Mouse (Mus musculus) frontal cortex, adult 2 months (tissue): Measurements from ENCODE around the gene Pde4b. TPM values are rescaled to one million over a fixed set of nuclear protein-coding genes. Genes with fewer than 3 reads are reported as not detected.

Source experiments
- DNase-seq, 2 experiments: peaks; one replicate each; pipeline ENCODE4 v3.0.0; 2022; ENCODE audit warnings: low spot score in 1 of 2; ENCODE audit errors: extremely low spot score in 1 of 2
- polyA plus RNA-seq: library from polyadenylated mRNA; depleted of rRNA; stranded (reverse); fragments of >200 nt; gene quantifications from 2 replicates; pipeline ENCODE4 v1.2.3, GENCODE M21; 2012

Gene Pde4b
- polyA plus RNA-seq, 1 experiment: 82.2 TPM

DNA sequence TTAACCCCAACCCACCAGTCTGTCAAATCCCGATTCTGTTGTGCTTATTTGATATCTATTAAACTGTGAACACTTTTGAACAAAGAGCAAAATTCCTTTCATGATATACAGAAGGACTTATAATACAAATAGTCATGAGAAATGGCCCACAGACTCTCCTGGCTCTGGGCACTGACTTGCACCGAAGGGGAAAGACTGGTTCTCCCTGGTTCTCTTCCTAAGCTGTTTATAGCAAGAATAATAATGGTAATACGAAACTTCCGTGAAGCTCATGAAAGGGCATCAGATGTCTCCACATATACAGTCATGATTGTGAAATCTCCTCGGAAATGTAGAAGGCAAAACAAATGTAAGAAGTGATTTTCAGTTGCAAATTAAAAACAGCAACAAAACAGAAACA is 287.3 kb downstream of the Pde4b start:
- DNase-seq: no peak

GRCm38 (mm10) chr4:102382763-102383505 is 295.6 kb downstream of the Pde4b start:
- no peak for DNase-seq

DNA sequence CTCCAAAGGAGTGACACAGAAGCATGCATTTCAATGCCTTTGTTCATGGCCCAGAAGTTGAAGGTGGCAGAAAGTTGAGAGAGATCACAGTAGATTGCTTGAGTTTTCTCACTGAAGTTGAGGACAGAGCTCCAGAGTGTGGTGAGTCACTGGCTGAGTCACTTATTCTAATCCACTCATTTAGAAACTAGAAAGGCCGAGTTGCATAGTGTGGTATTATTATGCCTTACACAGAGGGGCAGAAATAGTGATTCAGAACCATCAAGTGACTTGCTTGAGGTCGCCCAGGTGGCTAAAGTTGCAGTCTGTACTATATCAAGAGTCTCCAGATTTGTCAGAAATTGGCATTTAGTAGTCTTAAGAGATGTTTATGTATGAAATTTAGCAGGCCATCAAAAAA is 306.3 kb downstream of the Pde4b start:
- DNase-seq: peak in 1 of 2 experiments; percentile 67

DNA sequence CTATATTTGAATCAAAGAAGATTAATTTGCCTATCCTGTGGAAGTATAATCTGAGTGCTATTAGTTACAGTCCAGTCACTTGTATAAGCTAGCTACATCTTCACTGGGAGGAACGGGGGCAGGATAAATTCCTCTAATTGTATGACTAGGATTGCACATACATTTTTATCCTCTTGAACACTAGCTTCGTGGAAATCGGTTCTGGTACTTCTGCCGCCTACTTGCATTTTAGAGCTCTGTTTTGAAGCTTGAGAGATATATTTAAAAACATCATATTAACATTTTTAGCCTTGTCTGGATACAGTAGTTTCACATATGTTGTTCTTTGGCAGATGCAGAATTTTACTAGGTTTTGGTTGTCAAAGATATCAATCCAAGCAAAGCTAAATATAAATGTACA is 310.0 kb downstream of the Pde4b start:
- DNase-seq: peak; percentile 48 to 63

- DNase-seq: no peak
Observed at GRCm38 (mm10) chr4:102398512-102398911, 311.2 kb downstream of the Pde4b start.

DNA sequence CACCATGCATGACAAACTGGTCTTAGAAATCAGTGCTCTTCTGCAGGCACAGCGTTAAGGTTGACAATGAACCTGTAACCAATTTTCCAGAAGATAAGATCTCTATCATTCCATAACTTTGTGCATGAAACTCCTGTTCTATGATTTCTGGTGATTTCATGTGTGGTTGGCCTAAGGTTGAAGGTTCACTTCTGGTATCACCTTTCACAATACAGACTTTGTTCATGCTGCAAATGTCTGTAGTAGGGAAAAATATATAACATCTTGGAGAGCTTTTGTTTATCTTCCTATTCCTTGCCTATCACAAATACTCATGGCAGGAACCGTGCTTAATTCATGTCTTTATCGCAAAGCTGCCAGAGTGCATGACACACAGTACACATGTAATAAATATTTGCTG is 319.5 kb downstream of the Pde4b start:
- DNase-seq: no peak

GRCm38 (mm10) chr4:102408132-102408531 is 320.8 kb downstream of the Pde4b start:
- DNase-seq: no peak

- DNase-seq: no peak
Observed at GRCm38 (mm10) chr4:102408938-102409337, 321.6 kb downstream of the Pde4b start.

GRCm38 (mm10) chr4:102413101-102413500 is 325.8 kb downstream of the Pde4b start:
- DNase-seq: no peak

- no peak for DNase-seq
Observed at GRCm38 (mm10) chr4:102413794-102414193, 326.5 kb downstream of the Pde4b start.

DNA sequence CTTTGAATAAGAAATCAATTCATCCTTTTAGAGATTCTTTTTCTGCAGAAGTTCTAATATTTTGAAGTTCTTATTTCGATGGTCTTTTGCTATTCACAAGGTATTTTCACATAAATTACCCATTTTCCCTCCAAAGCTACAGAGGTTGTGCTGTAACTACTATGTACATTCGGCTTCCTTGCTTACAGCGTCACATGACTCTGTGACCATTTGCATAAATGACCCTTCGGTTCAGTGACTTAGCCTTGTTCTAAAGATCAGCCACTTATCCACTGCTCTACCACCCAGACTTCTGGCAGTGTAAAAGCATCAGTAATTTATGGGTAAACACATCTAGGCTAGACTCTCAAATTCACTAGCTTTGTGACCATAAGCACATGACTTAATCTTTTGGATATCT is 327.3 kb downstream of the Pde4b start:
- DNase-seq: no peak

- DNase-seq: no peak
Observed at GRCm38 (mm10) chr4:102420794-102421397, 333.6 kb downstream of the Pde4b start.

DNA sequence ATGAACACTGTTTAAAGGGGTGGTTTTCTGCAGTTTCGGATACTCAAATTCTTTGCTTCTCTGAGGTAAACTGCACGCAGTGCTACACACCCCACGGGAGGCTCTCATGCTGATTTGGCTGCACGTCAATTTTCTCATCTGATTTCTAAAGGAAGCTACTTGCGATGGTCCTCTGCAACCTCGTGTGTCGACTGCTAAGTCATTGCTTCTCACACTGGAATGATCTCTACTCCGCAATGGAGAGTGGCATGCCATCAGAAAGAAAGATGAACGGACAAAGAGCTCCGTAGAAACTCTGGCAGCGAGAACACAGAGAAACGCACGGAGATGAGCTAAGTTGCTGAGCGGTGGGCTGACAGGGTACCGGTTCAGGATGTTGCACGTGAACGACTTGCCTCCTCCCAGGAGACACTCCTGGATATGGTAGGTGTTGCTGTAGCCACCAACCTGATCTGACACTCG is 334.1 kb downstream of the Pde4b start:
- DNase-seq: peak in 1 of 2 experiments; percentile 40

DNA sequence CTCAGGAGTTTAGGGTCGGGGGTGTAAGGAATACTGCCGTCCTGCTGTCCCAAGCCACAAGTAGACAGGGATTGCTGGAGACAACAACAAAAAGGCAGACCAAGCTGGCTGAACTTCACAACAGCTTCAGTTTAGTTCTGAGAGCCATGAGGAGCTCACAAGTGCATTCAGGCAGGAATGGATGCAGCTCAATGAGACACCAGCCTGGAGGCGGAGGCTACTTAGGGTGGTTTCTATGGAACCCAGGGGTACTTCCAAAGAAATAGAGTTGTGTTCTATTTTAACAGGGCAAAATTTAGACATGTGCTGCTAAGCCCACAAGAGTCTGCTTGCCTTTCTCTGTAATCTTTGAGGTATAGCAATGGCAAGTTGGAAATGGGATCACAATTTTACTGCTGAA is 336.8 kb downstream of the Pde4b start:
- DNase-seq: no peak

DNA sequence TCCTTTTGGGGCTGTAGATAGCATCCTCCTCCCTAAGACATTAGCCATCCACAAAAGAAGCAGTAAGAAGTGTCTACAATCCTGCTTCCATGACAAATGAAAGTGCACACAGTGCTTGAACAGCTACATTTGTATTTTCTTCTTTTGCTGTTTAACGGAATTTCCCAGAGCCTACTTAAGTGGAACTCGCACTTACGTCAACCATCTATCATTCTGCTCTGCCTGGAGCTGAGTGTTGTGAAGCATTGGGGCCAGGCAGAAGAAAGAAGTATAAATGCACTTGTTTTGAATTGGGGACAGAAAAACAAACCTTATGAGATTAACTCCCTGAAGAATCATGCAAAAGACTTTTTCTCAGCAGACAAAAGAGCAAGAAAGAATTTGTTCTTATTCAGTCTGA is 338.1 kb downstream of the Pde4b start:
- DNase-seq: no peak

DNA sequence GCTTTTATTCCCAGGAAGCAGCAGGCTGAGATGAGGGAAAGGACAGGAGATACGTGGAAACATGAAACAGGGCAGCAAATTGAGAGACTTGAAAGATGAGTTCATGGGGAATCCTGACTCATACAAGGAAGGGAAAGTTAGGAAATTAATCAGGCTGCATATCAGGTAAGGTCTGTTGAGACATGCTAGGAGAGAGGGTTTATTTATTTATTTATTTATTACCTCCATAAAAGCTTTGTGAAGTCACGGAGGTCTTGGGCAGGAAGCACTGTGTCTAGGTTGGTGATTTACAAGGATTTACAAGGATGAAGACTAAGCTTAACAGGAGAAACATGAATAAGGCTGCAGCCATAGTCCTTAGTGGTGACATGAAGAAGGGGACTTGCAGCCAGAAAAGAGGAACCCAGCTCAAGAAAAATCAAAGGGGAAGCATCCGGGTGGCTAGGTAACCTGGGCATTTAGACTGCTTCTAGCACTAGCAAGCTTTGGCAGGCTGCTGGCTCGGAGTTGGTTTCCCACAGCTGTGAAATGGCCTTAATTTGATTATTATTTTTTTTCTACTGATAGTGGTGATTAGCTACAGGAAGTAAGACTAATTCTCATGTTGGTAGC is 342.5 kb downstream of the Pde4b start:
- no peak for DNase-seq

GRCm38 (mm10) chr4:102432040-102432782 is 344.9 kb downstream of the Pde4b start:
- no peak for DNase-seq

- peak in 1 of 2 experiments; percentile 56 for DNase-seq
Observed at GRCm38 (mm10) chr4:102439401-102440118, 352.2 kb downstream of the Pde4b start.

GRCm38 (mm10) chr4:102440119-102440481 is 352.8 kb downstream of the Pde4b start:
- peak; percentile 44 to 51 for DNase-seq

GRCm38 (mm10) chr4:102443533-102443932 is 356.2 kb downstream of the Pde4b start:
- no peak for DNase-seq
